Mouse (Mus musculus): Measurements from ENCODE around the gene Polr2e.

Polr2e gene

GRCm38 (mm10) chr10:80016511-80016910, 23.1 kb downstream of the Polr2e start, which contains the start of gene Arhgap45:
TSS of gene Arhgap45 (plus strand) at chr10:80016653.
- no peak for DNase-seq (ENCODE audit: low spot score)

GRCm38 (mm10) chr10:80015583-80015982, 24.0 kb downstream of the Polr2e start:
- DNase-seq (ENCODE audit: low spot score) = no peak

- no peak for DNase-seq (ENCODE audit: low spot score)
Observed at GRCm38 (mm10) chr10:80014484-80015290, 24.9 kb downstream of the Polr2e start.

GRCm38 (mm10) chr10:80013609-80014008, 26.0 kb downstream of the Polr2e start:
- DNase-seq (ENCODE audit: low spot score) = no peak

- no peak for DNase-seq (ENCODE audit: low spot score)
Observed at GRCm38 (mm10) chr10:80011740-80012139, 27.9 kb downstream of the Polr2e start.

- no peak for DNase-seq (ENCODE audit: low spot score)
Observed at GRCm38 (mm10) chr10:80004233-80004705, 35.3 kb downstream of the Polr2e start.

- DNase-seq (ENCODE audit: low spot score) = no peak
Observed at GRCm38 (mm10) chr10:80003374-80004232, 36.0 kb downstream of the Polr2e start.

GRCm38 (mm10) chr10:80002829-80003228, 36.8 kb downstream of the Polr2e start:
- no peak for DNase-seq (ENCODE audit: low spot score)

GRCm38 (mm10) chr10:80001945-80002344, 37.6 kb downstream of the Polr2e start:
- DNase-seq (ENCODE audit: low spot score) = no peak

GRCm38 (mm10) chr10:79997819-79998218, 41.8 kb downstream of the Polr2e start:
- peak; percentile 72 for DNase-seq (ENCODE audit: low spot score)

- peak; percentile 62 for DNase-seq (ENCODE audit: low spot score)
Observed at GRCm38 (mm10) chr10:79997034-79997760, 42.4 kb downstream of the Polr2e start.

- peak; percentile 96 for DNase-seq (ENCODE audit: low spot score)
Observed at GRCm38 (mm10) chr10:79996272-79997033, 43.1 kb downstream of the Polr2e start, which contains the start of gene Abca7. TSS of gene Abca7 (plus strand) at chr10:79996494.

- DNase-seq (ENCODE audit: low spot score) = no peak
Observed at GRCm38 (mm10) chr10:79995636-79996035, 44.0 kb downstream of the Polr2e start.

- no peak for DNase-seq (ENCODE audit: low spot score)
Observed at GRCm38 (mm10) chr10:79994397-79995115, 45.0 kb downstream of the Polr2e start.

GRCm38 (mm10) chr10:79991548-79991947, 48.0 kb downstream of the Polr2e start:
- DNase-seq (ENCODE audit: low spot score) = no peak

GRCm38 (mm10) chr10:79991099-79991498, 48.5 kb downstream of the Polr2e start:
- DNase-seq (ENCODE audit: low spot score) = no peak

- no peak for DNase-seq (ENCODE audit: low spot score)
Observed at GRCm38 (mm10) chr10:79989870-79990269, 49.7 kb downstream of the Polr2e start.

- no peak for DNase-seq (ENCODE audit: low spot score)
Observed at GRCm38 (mm10) chr10:79989272-79989786, 50.3 kb downstream of the Polr2e start.

GRCm38 (mm10) chr10:79988506-79989271, 50.9 kb downstream of the Polr2e start, which contains the start of gene Cnn2:
TSS of gene Cnn2 (plus strand) at chr10:79988584.
- peak; percentile 63 for DNase-seq (ENCODE audit: low spot score)
